Mouse (Mus musculus) small intestine, adult 2 months (tissue): ENCODE measurements around the gene Tubg1. TPM values are rescaled to one million over a fixed set of nuclear protein-coding genes. Genes with fewer than 3 reads are reported as not detected.

Experiments used
- H3K27ac ChIP-seq: fragments of 200-500 bp; 2 replicates; pipeline ENCODE4 v1.5.1; 2012; ENCODE audit warnings: low read depth, low read length, control low read depth, inconsistent platforms; ENCODE audit not compliant: insufficient read depth
- H3K27me3 ChIP-seq: fragments of 200-500 bp; 2 replicates; pipeline ENCODE4 v1.6.1; 2012; ENCODE audit warnings: mild to moderate bottlenecking, moderate library complexity, low read length, inconsistent platforms; ENCODE audit not compliant: control insufficient read depth, insufficient read depth
- H3K36me3 ChIP-seq: fragments of 200-500 bp; 2 replicates; pipeline ENCODE4 v1.6.1; 2012; ENCODE audit warnings: mild to moderate bottlenecking, low read length, control low read depth, inconsistent platforms; ENCODE audit not compliant: control insufficient read depth, insufficient read depth
- H3K4me1 ChIP-seq: fragments of 200-500 bp; 2 replicates; pipeline ENCODE4 v1.6.1; 2012; ENCODE audit warnings: low read length, inconsistent platforms, mixed read lengths; ENCODE audit not compliant: control insufficient read depth, insufficient read depth, insufficient read length
- H3K4me3 ChIP-seq: fragments of 200-500 bp; 2 replicates; pipeline ENCODE4 v1.5.1; 2012; ENCODE audit warnings: low read depth, mild to moderate bottlenecking, control low read depth, inconsistent platforms, low read length, moderate library complexity
- CTCF ChIP-seq: fragments of 200-500 bp; IDR thresholded peaks from 2 replicates; pipeline ENCODE4 v1.5.1; 2012; ENCODE audit warnings: low read depth, mild to moderate bottlenecking, control low read depth, inconsistent platforms, low read length, moderate library complexity, mixed read lengths; ENCODE audit not compliant: insufficient replicate concordance, insufficient read length; ENCODE audit errors: extremely low read depth
- POLR2A ChIP-seq: fragments of 200-500 bp; IDR thresholded peaks from 2 replicates; pipeline ENCODE4 v1.6.1; 2012; ENCODE audit warnings: low read depth, mild to moderate bottlenecking, control low read depth, inconsistent platforms, low read length, moderate library complexity
- WGBS: fragments of 180-500 bp; shearing (Covaris S2); methylation state at CpG from one replicate; pipeline ENCODE4 v1.1.7; 2018; 5-methylcytosine and 5-hydroxymethylcytosine counted together
- polyA plus RNA-seq: library from polyadenylated mRNA; depleted of rRNA; stranded (reverse); fragments of >200 nt; gene quantifications from 2 replicates; pipeline ENCODE4 v1.2.3, GENCODE M21; 2012; rRNA removed

Gene Tubg1
- 13.2 and 16.2 TPM in 2 replicates for polyA plus RNA-seq

DNA sequence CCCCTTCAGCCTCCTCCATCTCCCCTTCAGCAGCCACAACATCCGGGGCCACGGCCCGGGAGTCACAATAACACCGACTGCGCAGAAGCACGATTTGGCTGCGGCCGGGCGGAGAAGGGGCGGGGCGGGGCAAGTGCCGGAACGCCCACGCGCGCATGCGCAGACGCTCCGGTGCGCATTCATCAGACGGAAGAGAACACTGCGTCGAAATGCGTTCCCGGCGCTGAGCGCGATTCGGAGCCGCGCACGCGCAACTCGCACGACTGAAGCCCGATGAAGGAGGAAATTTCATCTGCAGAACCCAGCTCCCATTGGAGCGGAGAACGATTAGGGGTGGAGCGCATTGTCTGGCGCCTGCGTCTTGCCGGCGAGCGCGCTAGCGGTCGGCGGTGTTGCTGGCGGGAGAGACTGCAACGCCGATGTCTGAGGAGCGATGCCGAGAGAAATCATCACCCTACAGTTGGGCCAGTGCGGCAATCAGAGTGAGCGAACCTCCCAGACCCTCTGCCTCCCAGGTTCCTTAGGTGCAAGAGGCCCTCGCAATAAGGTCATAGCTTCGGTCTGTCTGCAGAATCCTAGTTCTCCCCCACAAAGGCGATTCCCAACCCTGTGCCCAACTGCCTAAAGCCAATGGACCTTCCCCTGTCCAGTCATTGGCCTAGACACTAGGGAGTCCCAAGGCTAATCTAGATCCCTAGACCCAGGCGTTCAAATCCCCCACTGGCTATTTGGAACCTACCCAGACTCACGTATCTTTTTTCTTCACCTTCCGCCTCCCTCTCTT, at the start of gene Tubg1, which contains the start of gene Retreg3:
Gene Tubg1 (plus strand): TSS at position 178 of the 784 bp plus-strand sequence.
Gene Retreg3 (minus strand): TSS at position 133 of the 784 bp plus-strand sequence.
- peaks cover 13% of the 10 kb centered on the region for H3K4me1 ChIP-seq
- TF ChIP-seq CTCF = no peak
- TF ChIP-seq POLR2A = peak; percentile 76; the same call in 1 of the 2 replicates
- peak within 1 kb of the TSS; percentile 88 for H3K4me3 ChIP-seq
- peak within 1 kb of the TSS; percentile 47 for H3K27ac ChIP-seq
- H3K27me3 ChIP-seq = no peaks in the 10 kb centered on the region
- WGBS = under 1% methylated on average over 61 of the region's 61 CpGs
- peaks cover 6% of the 10 kb centered on the region for H3K36me3 ChIP-seq

- Histone ChIP-seq H3K27me3 (no peaks in the 10 kb centered on the region), H3K4me1 (peaks cover 6% of the 10 kb centered on the region), H3K4me3 (peak overlapping the region; percentile 82), H3K27ac (no peak overlapping the region), H3K36me3 (no peaks in the 10 kb centered on the region)
- WGBS = under 1% methylated on average over 36 of the region's 36 CpGs
- no peak for TF ChIP-seq POLR2A
- TF ChIP-seq CTCF = no peak
Measured at GRCm38 (mm10) chr11:101070189-101070527, 49.6 kb upstream of the Tubg1 start.

DNA sequence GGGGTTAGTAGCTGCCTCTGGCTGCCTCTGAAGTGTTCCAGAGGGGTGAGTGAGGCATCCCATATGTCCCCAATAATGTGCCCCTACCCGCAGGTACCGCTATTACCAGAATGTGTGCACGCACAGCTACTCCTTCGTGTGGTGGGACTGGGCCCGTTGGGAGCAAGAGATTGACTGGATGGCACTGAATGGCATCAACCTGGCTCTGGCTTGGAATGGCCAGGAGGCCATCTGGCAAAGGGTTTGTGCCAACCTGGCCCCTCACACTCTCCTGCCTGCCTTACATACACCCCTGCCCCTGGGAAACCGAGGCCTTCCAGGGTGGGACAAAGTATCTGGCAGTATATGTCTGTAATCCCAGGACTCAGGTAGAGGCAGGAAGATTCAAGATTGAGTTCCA, 48.8 kb upstream of the Tubg1 start:
- H3K27me3 ChIP-seq = no peaks in the 10 kb centered on the region
- H3K4me3 ChIP-seq = no peak overlapping the region
- WGBS = 80% methylated on average over 6 of the region's 6 CpGs
- peaks cover 5% of the 10 kb centered on the region for H3K4me1 ChIP-seq
- no peaks in the 10 kb centered on the region for H3K36me3 ChIP-seq
- no peak overlapping the region for H3K27ac ChIP-seq
- TF ChIP-seq POLR2A = no peak
- no peak for TF ChIP-seq CTCF

GRCm38 (mm10) chr11:101071810-101072428, 47.8 kb upstream of the Tubg1 start:
- no peaks in the 10 kb centered on the region; the same call in 1 of the 2 replicates for H3K36me3 ChIP-seq
- H3K4me1 ChIP-seq = peaks cover 3% of the 10 kb centered on the region
- no peak overlapping the region for H3K4me3 ChIP-seq
- H3K27ac ChIP-seq = no peak overlapping the region
- TF ChIP-seq CTCF = no peak
- no peak for TF ChIP-seq POLR2A
- no peaks in the 10 kb centered on the region for H3K27me3 ChIP-seq
- 86% methylated on average over 14 of the region's 14 CpGs for WGBS

DNA sequence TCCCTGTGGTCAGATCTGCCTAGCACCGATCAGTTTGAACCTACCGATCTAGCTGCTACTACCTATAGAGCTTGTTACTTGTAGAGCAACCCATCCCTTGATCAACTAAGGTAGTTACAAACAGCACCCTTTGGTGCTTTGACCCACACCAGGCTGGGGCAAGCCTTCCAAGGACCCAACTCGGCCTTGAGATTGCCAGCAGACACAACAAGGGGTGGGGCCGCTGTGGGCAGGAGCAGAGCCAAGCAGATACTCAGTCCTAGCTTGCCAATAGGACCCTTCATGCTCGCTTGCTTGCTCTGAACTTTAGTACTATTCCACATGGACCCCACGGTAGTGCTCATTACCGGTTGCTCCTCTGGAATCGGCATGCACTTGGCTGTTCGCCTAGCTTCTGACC, 41.6 kb upstream of the Tubg1 start, which contains the start of gene Hsd17b1:
Gene Hsd17b1 (plus strand): TSS at position 291 of the 400 bp plus-strand sequence.
- H3K4me3 ChIP-seq = no peak within 1 kb of the TSS
- H3K27ac ChIP-seq = no peak within 1 kb of the TSS
- H3K27me3 ChIP-seq = peaks cover 13% of the 10 kb centered on the region
- TF ChIP-seq POLR2A (no peak), CTCF (no peak)
- H3K36me3 ChIP-seq = no peaks in the 10 kb centered on the region; the same call in 1 of the 2 replicates
- peaks cover 8% of the 10 kb centered on the region; the same call in 1 of the 2 replicates for H3K4me1 ChIP-seq
- WGBS = 74% methylated on average over 9 of the region's 9 CpGs

DNA sequence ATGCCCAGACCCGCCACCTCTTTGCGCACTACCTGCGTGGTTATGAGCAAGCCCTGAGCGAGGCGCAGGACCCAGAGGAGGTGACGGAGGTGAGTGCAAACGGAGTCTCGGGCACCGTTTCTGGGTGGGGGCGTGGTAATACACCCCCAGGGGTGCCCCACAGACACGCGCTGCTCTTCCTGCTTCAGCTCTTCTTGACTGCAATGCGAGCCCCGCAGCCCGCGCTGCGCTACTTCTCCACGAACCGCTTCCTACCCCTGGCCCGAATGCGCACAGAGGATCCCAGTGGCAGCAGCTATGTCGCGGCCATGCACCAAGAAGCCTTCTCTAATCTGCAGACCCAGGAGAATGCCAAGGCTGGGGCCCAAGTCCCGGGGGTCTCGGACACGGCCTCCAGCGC, 40.0 kb upstream of the Tubg1 start:
- no peak for TF ChIP-seq POLR2A
- TF ChIP-seq CTCF = no peak
- Histone ChIP-seq H3K27me3 (peaks cover 13% of the 10 kb centered on the region), H3K27ac (no peak overlapping the region), H3K36me3 (no peaks in the 10 kb centered on the region; the same call in 1 of the 2 replicates), H3K4me1 (peaks cover 13% of the 10 kb centered on the region), H3K4me3 (no peak overlapping the region)
- 10% methylated on average over 27 of the region's 27 CpGs for WGBS

DNA sequence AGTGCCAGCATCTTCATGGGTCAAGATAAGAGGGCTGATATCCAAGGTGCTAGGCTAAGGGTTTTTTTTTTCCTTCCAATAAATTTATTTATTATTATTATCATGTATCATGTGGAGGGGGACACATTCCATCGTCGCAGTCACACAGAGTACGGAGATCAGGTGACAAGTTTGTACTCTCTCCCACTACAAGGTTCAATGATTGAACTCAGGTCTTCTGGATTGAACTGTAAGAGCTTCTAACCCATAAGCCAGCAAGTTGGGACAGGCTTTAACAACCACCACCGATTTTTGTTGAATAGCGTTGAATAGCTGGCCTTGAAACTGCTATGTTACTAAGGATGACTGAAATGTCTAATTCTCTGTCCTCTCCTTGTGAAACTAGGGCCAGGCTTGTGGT, 39.3 kb upstream of the Tubg1 start:
- Histone ChIP-seq H3K4me1 (peaks cover 14% of the 10 kb centered on the region), H3K36me3 (no peaks in the 10 kb centered on the region; the same call in 1 of the 2 replicates), H3K4me3 (no peak overlapping the region), H3K27me3 (peaks cover 13% of the 10 kb centered on the region), H3K27ac (no peak overlapping the region)
- TF ChIP-seq POLR2A (no peak), CTCF (no peak)
- 67% methylated on average over 5 of the region's 5 CpGs for whole genome bisulfite sequencing
